Mouse (Mus musculus) ES-Bruce4 (cell line): ENCODE measurements around the gene Cyp3a13.

Source experiments
- CTCF ChIP-seq: IDR thresholded peaks from one replicate; pipeline ENCODE4 v1.8.1; 2011; ENCODE audit warnings: low read depth, low read length
- EP300 ChIP-seq: IDR thresholded peaks from 2 replicates; pipeline ENCODE4 v1.6.1; 2011; ENCODE audit warnings: low read depth, low read length; ENCODE audit not compliant: insufficient read depth

GRCm38 (mm10) chr5:137936486-137936885 lies 15.1 kb upstream of the Cyp3a13 start:
- TF ChIP-seq CTCF (no peak), EP300 (no peak)
